Mouse (Mus musculus) splenic B cell, adult 2 months (primary cell): ENCODE measurements around the gene Arhgap15.

Experiments
- DNase-seq: peaks from one replicate; pipeline ENCODE4 v3.0.0-alpha.2; 2011; ENCODE audit warnings: low read depth, low spot score
- H3K27me3 ChIP-seq: 2 replicates; pipeline ENCODE4 v1.6.1; 2012; ENCODE audit warnings: mild to moderate bottlenecking, low read length, moderate library complexity, mixed read lengths; ENCODE audit not compliant: control insufficient read depth, poor library complexity, insufficient read depth, severe bottlenecking
- H3K36me3 ChIP-seq: 2 replicates; pipeline ENCODE4 v1.6.1; 2012; ENCODE audit warnings: mild to moderate bottlenecking, low read length, moderate library complexity, mixed read lengths; ENCODE audit not compliant: control insufficient read depth, poor library complexity, insufficient read depth, severe bottlenecking

The Arhgap15 gene

GRCm38 (mm10) chr2:43794700-43795099 lies 46.1 kb downstream of the Arhgap15 start:
- H3K36me3 ChIP-seq = no peaks in the 10 kb centered on the region
- no peak for DNase-seq
- H3K27me3 ChIP-seq = no peaks in the 10 kb centered on the region

DNA sequence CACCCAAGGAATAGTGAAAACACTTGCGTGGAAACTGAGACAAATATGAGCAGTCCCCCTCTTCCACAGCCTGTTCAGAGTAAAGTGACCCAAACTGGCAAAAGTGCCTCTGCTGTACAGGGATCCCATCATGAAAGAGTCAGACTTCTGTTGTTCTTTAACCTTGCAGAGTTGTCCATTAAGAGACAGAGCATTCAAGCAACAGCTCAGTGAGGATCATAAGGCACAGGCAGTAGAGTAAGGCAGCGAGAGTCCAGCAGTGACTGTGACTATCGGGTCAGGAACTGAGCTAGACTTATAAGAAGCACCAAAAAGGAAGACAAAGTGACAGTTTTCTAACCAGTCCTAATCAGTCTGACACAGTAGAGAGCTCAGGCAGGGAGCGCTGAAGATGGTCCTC lies 47.8 kb downstream of the Arhgap15 start:
- no peak for DNase-seq
- Histone ChIP-seq H3K36me3 (no peaks in the 10 kb centered on the region), H3K27me3 (no peaks in the 10 kb centered on the region)

DNA sequence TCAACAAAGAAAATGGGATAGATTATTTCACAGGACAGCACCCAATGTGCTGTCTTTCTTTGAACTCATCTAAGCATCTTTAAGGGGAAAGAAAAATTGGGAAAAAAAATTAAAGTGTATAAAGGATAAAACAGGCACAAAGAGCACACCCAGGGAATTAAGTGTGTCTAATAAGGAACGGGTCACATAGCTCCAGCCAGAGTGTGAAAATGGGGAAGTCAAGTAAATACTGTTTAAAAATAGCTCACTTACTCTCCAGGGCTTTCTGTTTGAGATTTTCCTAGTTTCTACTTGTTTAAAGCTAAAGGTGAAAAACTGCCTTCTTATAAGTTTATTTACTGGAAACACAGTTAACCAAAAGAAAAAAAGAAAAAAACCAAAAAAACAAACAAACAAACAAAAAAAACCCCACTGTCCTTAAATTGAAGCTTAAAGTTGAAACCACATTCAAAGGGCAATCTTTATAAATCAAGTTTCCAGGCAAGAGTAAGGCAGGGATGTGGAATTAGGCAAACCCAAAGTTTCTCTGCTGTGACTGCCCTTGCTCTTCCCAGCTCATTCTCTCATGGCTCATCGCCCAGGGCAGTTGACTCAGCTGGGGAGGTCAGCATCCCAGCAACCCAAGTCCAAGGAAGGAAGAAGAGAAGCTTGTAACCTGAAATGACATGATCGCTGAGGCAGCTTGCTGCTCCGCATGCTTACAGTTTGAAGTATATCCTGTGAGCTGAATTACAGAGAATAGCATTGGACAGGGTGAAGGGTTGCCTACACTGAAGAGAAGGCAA lies 57.5 kb downstream of the Arhgap15 start:
- DNase-seq = peak; percentile 23
- Histone ChIP-seq H3K36me3 (no peaks in the 10 kb centered on the region), H3K27me3 (no peaks in the 10 kb centered on the region)

DNA sequence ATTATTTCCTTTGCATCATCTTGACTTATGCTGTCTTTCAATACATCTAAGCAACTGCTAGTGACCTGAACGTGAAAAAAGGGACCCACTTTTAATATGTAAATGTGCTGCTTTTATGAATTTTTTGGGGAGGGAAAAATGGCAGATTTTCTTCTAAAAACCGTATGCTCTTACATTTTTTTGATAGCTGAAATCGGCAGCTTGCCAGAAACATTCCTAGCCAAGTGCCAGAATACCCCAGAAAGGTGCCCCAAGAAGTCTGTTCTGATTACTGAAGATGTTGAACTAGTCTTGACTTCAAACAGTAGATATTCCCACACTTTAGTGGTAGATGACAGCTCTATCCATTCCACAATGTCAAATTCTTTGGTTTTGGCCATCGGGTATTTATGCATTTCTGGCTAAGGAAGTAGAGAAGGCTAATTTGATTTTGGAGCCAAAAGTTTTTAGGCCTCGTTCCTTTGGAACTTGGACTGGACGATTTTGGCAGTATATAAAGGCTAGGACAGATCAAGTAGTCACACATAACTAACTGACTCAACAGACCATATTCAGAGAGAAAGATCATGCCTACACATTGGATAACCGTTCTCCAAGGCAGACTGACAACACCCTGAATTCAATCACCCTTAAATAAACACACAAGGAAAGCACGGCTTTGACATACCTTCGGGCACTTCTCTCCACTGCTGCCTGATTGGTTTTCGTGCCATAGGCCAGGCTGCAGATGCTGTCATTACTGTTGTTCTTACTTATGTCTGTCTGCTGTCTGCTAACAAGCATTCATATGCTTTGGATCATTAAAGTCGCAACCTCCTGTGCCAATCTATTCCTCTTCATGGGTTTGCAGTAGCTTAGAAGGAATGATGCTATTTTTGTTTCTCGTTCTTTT lies 67.5 kb downstream of the Arhgap15 start:
- DNase-seq = no peak
- Histone ChIP-seq H3K36me3 (no peaks in the 10 kb centered on the region), H3K27me3 (no peaks in the 10 kb centered on the region)

GRCm38 (mm10) chr2:43816788-43817581 lies 68.4 kb downstream of the Arhgap15 start:
- no peaks in the 10 kb centered on the region for H3K27me3 ChIP-seq
- no peaks in the 10 kb centered on the region for H3K36me3 ChIP-seq
- DNase-seq = no peak

- Histone ChIP-seq H3K27me3 (no peaks in the 10 kb centered on the region), H3K36me3 (peaks cover 5% of the 10 kb centered on the region; the same call in 1 of the 2 replicates)
- DNase-seq = no peak
Measured at GRCm38 (mm10) chr2:43835931-43836330, 87.3 kb downstream of the Arhgap15 start.

- H3K27me3 ChIP-seq = no peaks in the 10 kb centered on the region
- no peak for DNase-seq
- H3K36me3 ChIP-seq = peaks cover 7% of the 10 kb centered on the region; the same call in 1 of the 2 replicates
Measured at GRCm38 (mm10) chr2:43841644-43842043, 93.0 kb downstream of the Arhgap15 start.

DNA sequence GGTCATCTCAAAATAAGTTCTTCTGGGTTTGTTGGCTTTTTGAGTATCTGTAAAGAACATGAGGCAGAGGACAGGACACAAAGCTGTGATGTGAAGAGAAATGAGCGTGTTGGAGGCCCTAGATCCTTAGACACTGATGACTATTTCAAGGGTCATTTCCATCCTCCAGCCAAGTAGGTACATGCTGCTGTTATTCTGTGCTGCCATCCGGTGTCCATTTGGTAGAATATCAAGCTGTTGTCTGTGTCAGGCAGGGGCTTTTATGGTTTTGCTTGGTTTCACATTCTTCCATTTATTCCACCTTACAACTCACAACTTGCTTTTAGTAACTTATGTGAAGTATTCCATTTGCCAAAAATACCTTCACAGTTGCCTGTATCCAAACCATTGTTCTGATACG lies 102.6 kb downstream of the Arhgap15 start:
- Histone ChIP-seq H3K36me3 (no peaks in the 10 kb centered on the region), H3K27me3 (no peaks in the 10 kb centered on the region)
- peak; percentile 68 for DNase-seq

- H3K27me3 ChIP-seq = no peaks in the 10 kb centered on the region
- H3K36me3 ChIP-seq = no peaks in the 10 kb centered on the region
- peak; percentile 50 for DNase-seq
Measured at GRCm38 (mm10) chr2:43862709-43863108, 114.1 kb downstream of the Arhgap15 start.

DNA sequence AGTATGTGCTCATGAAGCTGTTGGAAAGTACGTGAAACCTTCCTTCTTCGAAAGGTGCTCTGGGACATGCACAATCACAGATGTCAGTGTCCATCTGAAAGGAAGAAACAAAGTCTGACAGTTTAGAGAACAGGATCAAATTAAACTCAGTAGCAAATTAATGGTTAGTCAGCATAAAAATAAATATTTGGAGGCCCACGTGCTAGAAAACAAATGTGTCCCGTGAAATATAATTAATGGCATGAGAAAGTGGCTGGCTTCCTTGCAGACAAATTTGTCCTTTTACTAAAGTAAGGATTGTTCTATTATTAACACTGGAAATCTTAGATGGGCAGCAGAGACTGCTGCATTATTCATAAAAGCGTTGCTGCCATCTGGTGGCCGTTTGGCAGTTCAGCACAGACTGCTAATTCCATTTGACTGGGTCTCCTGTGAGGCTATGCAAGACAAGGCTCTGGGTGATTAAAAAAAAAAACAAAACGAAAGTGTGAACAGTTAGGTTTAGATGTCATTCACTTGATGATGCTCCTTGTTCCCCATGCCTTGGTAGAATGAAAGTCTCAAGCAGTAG lies 153.9 kb downstream of the Arhgap15 start:
- DNase-seq = peak; percentile 81
- Histone ChIP-seq H3K27me3 (no peaks in the 10 kb centered on the region), H3K36me3 (no peaks in the 10 kb centered on the region)

DNA sequence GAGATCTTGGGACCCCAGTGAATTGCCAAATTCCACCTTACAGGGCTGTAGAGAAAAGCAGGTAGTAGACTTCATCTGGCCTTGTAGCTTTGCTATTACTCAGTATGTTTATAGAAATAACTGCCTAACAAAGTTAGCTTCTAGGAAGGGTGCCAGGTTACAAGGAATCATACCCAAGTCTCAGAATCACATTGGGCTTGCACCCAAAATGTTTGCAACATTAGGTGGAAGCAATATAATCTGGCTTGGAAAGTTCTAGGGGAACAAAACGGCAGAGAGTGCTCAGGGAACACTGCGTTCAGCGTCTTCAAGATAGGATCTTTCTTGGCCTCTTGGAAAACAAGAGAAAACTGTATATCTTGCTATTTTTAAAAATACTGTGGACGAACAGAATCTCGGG lies 158.9 kb downstream of the Arhgap15 start:
- no peaks in the 10 kb centered on the region for H3K27me3 ChIP-seq
- no peak for DNase-seq

GRCm38 (mm10) chr2:43914104-43914503 lies 165.5 kb downstream of the Arhgap15 start:
- Histone ChIP-seq H3K36me3 (no peaks in the 10 kb centered on the region; the same call in 1 of the 2 replicates), H3K27me3 (no peaks in the 10 kb centered on the region)
- DNase-seq = no peak

More for the DNA sequence above, 158.9 kb downstream of the Arhgap15 start:
- H3K36me3 ChIP-seq = no peaks in the 10 kb centered on the region

DNA sequence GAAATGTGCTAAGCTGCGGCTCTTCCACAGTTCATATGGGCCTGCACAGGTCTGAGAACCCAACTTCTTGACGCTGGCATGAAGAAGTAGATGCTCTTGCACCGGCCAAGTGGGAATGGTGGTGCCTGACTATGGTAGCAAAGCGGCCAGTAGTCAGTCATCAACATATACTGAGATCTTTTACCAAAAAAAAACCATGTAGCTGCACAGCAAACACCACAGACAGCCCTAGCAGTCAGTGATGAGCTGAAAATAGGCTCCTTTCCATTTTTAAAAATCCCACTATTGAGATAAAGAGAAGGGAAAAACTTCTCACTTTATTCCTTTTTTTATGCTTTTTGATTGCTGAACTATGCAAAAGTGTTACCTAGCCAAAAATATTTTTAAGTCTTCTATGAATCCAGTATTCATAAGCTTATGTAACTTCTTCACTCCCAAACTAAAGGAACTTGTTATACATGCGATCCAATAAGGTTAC lies 175.3 kb downstream of the Arhgap15 start:
- no peak for DNase-seq
- Histone ChIP-seq H3K36me3 (no peaks in the 10 kb centered on the region), H3K27me3 (no peaks in the 10 kb centered on the region)

GRCm38 (mm10) chr2:43931687-43932086 lies 183.1 kb downstream of the Arhgap15 start:
- Histone ChIP-seq H3K36me3 (peaks cover 3% of the 10 kb centered on the region; the same call in 1 of the 2 replicates), H3K27me3 (no peaks in the 10 kb centered on the region)
- no peak for DNase-seq
